Mouse (Mus musculus) erythroblast, embryonic 14.5 days (primary cell): Measurements from ENCODE around the gene Lmntd1.

Source experiments
- GATA1 ChIP-seq: IDR thresholded peaks from 2 replicates; pipeline ENCODE4 v1.6.1; 2012; ENCODE audit warnings: low read length, inconsistent platforms, mixed read lengths
- TAL1 ChIP-seq: IDR thresholded peaks from 3 replicates; pipeline ENCODE4 v1.6.1; 2012; ENCODE audit warnings: low read length, inconsistent platforms, mixed read lengths

- TF ChIP-seq TAL1, result no peak
- no peak for TF ChIP-seq GATA1
These were observed 243.8 kb downstream of the Lmntd1 start for GRCm38 (mm10) chr6:145370302-145370701.
